Mouse (Mus musculus): ENCODE measurements around the gene Lactb.
A peak's percentile ranks its signal among the peaks of the same experiment; 100 is the strongest.

Lactb gene

GRCm38 (mm10) chr9:66978468-66978867 lies 3.2 kb upstream of the Lactb start:
- DNase-seq, result no peak

- DNase-seq, result no peak
Measured at GRCm38 (mm10) chr9:66977982-66978381, 2.7 kb upstream of the Lactb start.

- DNase-seq, result no peak
Measured at GRCm38 (mm10) chr9:66977121-66977520, 1.8 kb upstream of the Lactb start.

- peak; percentile 91 for DNase-seq
Measured at GRCm38 (mm10) chr9:66974721-66975225, 511 bp downstream of the Lactb start.

- DNase-seq, result no peak
Measured at GRCm38 (mm10) chr9:66971116-66971515, 4.2 kb downstream of the Lactb start.

GRCm38 (mm10) chr9:66967492-66967891 lies 7.8 kb downstream of the Lactb start:
- DNase-seq, result no peak

- no peak for DNase-seq
Measured at GRCm38 (mm10) chr9:66961478-66961877, 13.8 kb downstream of the Lactb start.

GRCm38 (mm10) chr9:66957451-66957850 lies 17.8 kb downstream of the Lactb start:
- DNase-seq, result no peak

- no peak for DNase-seq
Measured at GRCm38 (mm10) chr9:66952886-66953285, 22.4 kb downstream of the Lactb start.

GRCm38 (mm10) chr9:66952321-66952720 lies 23.0 kb downstream of the Lactb start:
- DNase-seq, result no peak

- no peak for DNase-seq
Measured at GRCm38 (mm10) chr9:66948536-66948935, 26.7 kb downstream of the Lactb start.

GRCm38 (mm10) chr9:66945647-66946641 lies 29.3 kb downstream of the Lactb start, which contains the start of gene Rps27l:
Gene Rps27l, plus strand, starts transcription at chr9:66946086.
- peak; percentile 96 for DNase-seq

GRCm38 (mm10) chr9:66945161-66945560 lies 30.1 kb downstream of the Lactb start:
- no peak for DNase-seq

GRCm38 (mm10) chr9:66938836-66939235 lies 36.4 kb downstream of the Lactb start:
- DNase-seq, result peak; percentile 92

GRCm38 (mm10) chr9:66937507-66937906 lies 37.8 kb downstream of the Lactb start:
- no peak for DNase-seq

- DNase-seq, result peak; percentile 31
Measured at GRCm38 (mm10) chr9:66933869-66934808, 41.1 kb downstream of the Lactb start.

- no peak for DNase-seq
Measured at GRCm38 (mm10) chr9:66930351-66930750, 44.9 kb downstream of the Lactb start.

GRCm38 (mm10) chr9:66927696-66928402 lies 47.4 kb downstream of the Lactb start:
- DNase-seq, result no peak

GRCm38 (mm10) chr9:66925853-66926252 lies 49.4 kb downstream of the Lactb start:
- DNase-seq, result no peak

GRCm38 (mm10) chr9:66922076-66922475 lies 53.2 kb downstream of the Lactb start:
- no peak for DNase-seq

- DNase-seq, result no peak
Measured at GRCm38 (mm10) chr9:66920488-66921279, 54.6 kb downstream of the Lactb start.
